Mouse (Mus musculus) kidney, embryonic 14.5 days (tissue): ENCODE measurements around the gene 5730480H06Rik. TPM values are rescaled to one million over a fixed set of nuclear protein-coding genes. Genes with fewer than 3 reads are reported as not detected.

Experiments used
- ATAC-seq: fragments of 200-750 bp; cut with Nextera tagmentation; 2 replicates; pipeline ENCODE4 v1.8.0; 2017; ENCODE audit warnings: moderate number of reproducible peaks, mild to moderate bottlenecking, moderate TSS enrichment, moderate library complexity; ENCODE audit not compliant: low FRiP score, low TSS enrichment
- H3K27ac ChIP-seq: fragments of 300-500 bp; sonication (generic); 2 replicates; pipeline ENCODE4 v1.5.1; 2014; ENCODE audit warnings: low read depth, mild to moderate bottlenecking, low read length, moderate library complexity, mixed read lengths
- H3K27me3 ChIP-seq: fragments of 300-500 bp; sonication (generic); 2 replicates; pipeline ENCODE4 v1.6.1; 2014; ENCODE audit warnings: mild to moderate bottlenecking, low read length; ENCODE audit not compliant: control insufficient read depth, insufficient read depth
- H3K36me3 ChIP-seq: fragments of 300-500 bp; sonication (generic); 2 replicates; pipeline ENCODE4 v1.6.1; 2014; ENCODE audit warnings: low read length, mixed read lengths; ENCODE audit not compliant: control insufficient read depth, insufficient read depth
- H3K4me1 ChIP-seq: fragments of 300-500 bp; sonication (generic); 2 replicates; pipeline ENCODE4 v1.6.1; 2014; ENCODE audit warnings: low read length, mixed read lengths; ENCODE audit not compliant: control insufficient read depth, insufficient read depth
- H3K4me2 ChIP-seq: fragments of 300-500 bp; sonication (generic); replicated peaks from 2 replicates; pipeline ENCODE4 v1.6.1; 2014; ENCODE audit warnings: low read depth, mild to moderate bottlenecking, low read length
- H3K4me3 ChIP-seq: fragments of 300-500 bp; sonication (generic); 2 replicates; pipeline ENCODE4 v1.5.1; 2014; ENCODE audit warnings: mild to moderate bottlenecking, low read length
- H3K9ac ChIP-seq: fragments of 300-500 bp; sonication (generic); 2 replicates; pipeline ENCODE4 v1.6.1; 2014; ENCODE audit warnings: low read depth, mild to moderate bottlenecking, low read length, moderate library complexity
- H3K9me3 ChIP-seq: fragments of 300-500 bp; sonication (generic); 2 replicates; pipeline ENCODE4 v1.6.1; 2016; ENCODE audit warnings: low read length; ENCODE audit not compliant: control insufficient read depth
- WGBS: fragments of 180-500 bp; shearing (Covaris S2); extraction: QIAGEN DNeasy Blood & Tissue Kit; methylation state at CpG from one replicate; pipeline ENCODE4 v1.1.7; 2014; 5-methylcytosine and 5-hydroxymethylcytosine counted together
- polyA plus RNA-seq: library from polyadenylated mRNA; unstranded; fragments of >200 nt; fragmentation: Nextera tagmentation; extraction: Ambion mirVana; gene quantifications from 2 replicates; pipeline ENCODE4 v1.2.1, GENCODE M21; 2014

5730480H06Rik gene
- polyA plus RNA-seq, 1 experiment from 2014 or later, result 32.1 TPM

GRCm38 (mm10) chr5:48410348-48410747, 82.6 kb downstream of the 5730480H06Rik start:
- no peaks in the 10 kb centered on the region for H3K4me1 ChIP-seq
- no peak for ATAC-seq
- no peaks in the 10 kb centered on the region; the same call in 1 of the 2 replicates for H3K36me3 ChIP-seq
- 63% methylated on average over 5 of the region's 5 CpGs for WGBS
- H3K4me2 ChIP-seq, result no peak overlapping the region
- H3K9me3 ChIP-seq, result no peaks in the 10 kb centered on the region
- no peak overlapping the region for H3K27ac ChIP-seq
- no peak overlapping the region for H3K9ac ChIP-seq
- no peaks in the 10 kb centered on the region for H3K27me3 ChIP-seq
- H3K4me3 ChIP-seq, result no peak overlapping the region

GRCm38 (mm10) chr5:48411462-48411861, 83.7 kb downstream of the 5730480H06Rik start:
- Histone ChIP-seq H3K9ac (no peak overlapping the region), H3K36me3 (no peaks in the 10 kb centered on the region), H3K4me2 (no peak overlapping the region), H3K9me3 (no peaks in the 10 kb centered on the region), H3K27me3 (no peaks in the 10 kb centered on the region), H3K4me1 (no peaks in the 10 kb centered on the region), H3K27ac (no peak overlapping the region), H3K4me3 (no peak overlapping the region)
- ATAC-seq, result peak; percentile 81
- 50% methylated on average over 4 of the region's 4 CpGs for WGBS

GRCm38 (mm10) chr5:48412261-48412660, 84.5 kb downstream of the 5730480H06Rik start:
- 73% methylated on average over 4 of the region's 4 CpGs for WGBS
- no peak for ATAC-seq

GRCm38 (mm10) chr5:48419741-48420140, 92.0 kb downstream of the 5730480H06Rik start:
- no peak for ATAC-seq
- H3K4me2 ChIP-seq, result no peak overlapping the region

More at GRCm38 (mm10) chr5:48412261-48412660, 84.5 kb downstream of the 5730480H06Rik start:
- no peak overlapping the region for H3K27ac ChIP-seq
- no peak overlapping the region for H3K4me3 ChIP-seq
- no peaks in the 10 kb centered on the region for H3K9me3 ChIP-seq
- no peak overlapping the region for H3K9ac ChIP-seq
- H3K27me3 ChIP-seq, result no peaks in the 10 kb centered on the region
- H3K4me2 ChIP-seq, result no peak overlapping the region
- H3K36me3 ChIP-seq, result no peaks in the 10 kb centered on the region
- H3K4me1 ChIP-seq, result no peaks in the 10 kb centered on the region

GRCm38 (mm10) chr5:48421957-48422356, 94.2 kb downstream of the 5730480H06Rik start:
- 89% methylated on average over 1 of the region's 1 CpGs for WGBS
- no peaks in the 10 kb centered on the region for H3K9me3 ChIP-seq
- H3K9ac ChIP-seq, result no peak overlapping the region
- no peaks in the 10 kb centered on the region for H3K27me3 ChIP-seq
- H3K4me1 ChIP-seq, result no peaks in the 10 kb centered on the region
- H3K4me2 ChIP-seq, result no peak overlapping the region
- H3K36me3 ChIP-seq, result no peaks in the 10 kb centered on the region
- no peak overlapping the region for H3K4me3 ChIP-seq
- ATAC-seq, result no peak
- H3K27ac ChIP-seq, result no peak overlapping the region

More at GRCm38 (mm10) chr5:48419741-48420140, 92.0 kb downstream of the 5730480H06Rik start:
- Histone ChIP-seq H3K4me1 (no peaks in the 10 kb centered on the region), H3K27me3 (no peaks in the 10 kb centered on the region), H3K9ac (no peak overlapping the region), H3K36me3 (no peaks in the 10 kb centered on the region), H3K27ac (no peak overlapping the region), H3K9me3 (no peaks in the 10 kb centered on the region), H3K4me3 (no peak overlapping the region)
- 71% methylated on average over 2 of the region's 2 CpGs for WGBS

GRCm38 (mm10) chr5:48430459-48430858, 102.7 kb downstream of the 5730480H06Rik start:
- H3K27me3 ChIP-seq, result no peaks in the 10 kb centered on the region
- H3K4me1 ChIP-seq, result no peaks in the 10 kb centered on the region
- ATAC-seq, result peak; percentile 75; the same call in 1 of the 2 replicates
- H3K36me3 ChIP-seq, result no peaks in the 10 kb centered on the region
- no peak overlapping the region for H3K9ac ChIP-seq
- H3K27ac ChIP-seq, result no peak overlapping the region
- no peaks in the 10 kb centered on the region for H3K9me3 ChIP-seq
- H3K4me3 ChIP-seq, result no peak overlapping the region
- H3K4me2 ChIP-seq, result no peak overlapping the region

- 85% methylated on average over 1 of the region's 1 CpGs for WGBS
- Histone ChIP-seq H3K4me2 (no peak overlapping the region), H3K27ac (no peak overlapping the region), H3K4me3 (no peak overlapping the region), H3K9me3 (no peaks in the 10 kb centered on the region), H3K4me1 (no peaks in the 10 kb centered on the region), H3K9ac (no peak overlapping the region), H3K36me3 (no peaks in the 10 kb centered on the region), H3K27me3 (no peaks in the 10 kb centered on the region)
- ATAC-seq, result no peak
Measured at GRCm38 (mm10) chr5:48448888-48449287, 121.1 kb downstream of the 5730480H06Rik start.

GRCm38 (mm10) chr5:48460221-48460620, 132.5 kb downstream of the 5730480H06Rik start:
- H3K36me3 ChIP-seq, result no peaks in the 10 kb centered on the region
- WGBS, result 69% methylated on average over 2 of the region's 2 CpGs
- H3K27me3 ChIP-seq, result no peaks in the 10 kb centered on the region
- no peaks in the 10 kb centered on the region for H3K4me1 ChIP-seq
- H3K9me3 ChIP-seq, result no peaks in the 10 kb centered on the region
- no peak for ATAC-seq
- no peak overlapping the region for H3K4me3 ChIP-seq
- no peak overlapping the region for H3K27ac ChIP-seq
- no peak overlapping the region for H3K9ac ChIP-seq
- H3K4me2 ChIP-seq, result no peak overlapping the region
